Mouse (Mus musculus): Measurements from ENCODE around the gene Dhrs7b.
"Not testable (repeated sequence)": the region's sequence is repeated elsewhere in the genome, so short reads cannot be mapped to it uniquely, and the experiment has no call there.

The Dhrs7b gene

DNA sequence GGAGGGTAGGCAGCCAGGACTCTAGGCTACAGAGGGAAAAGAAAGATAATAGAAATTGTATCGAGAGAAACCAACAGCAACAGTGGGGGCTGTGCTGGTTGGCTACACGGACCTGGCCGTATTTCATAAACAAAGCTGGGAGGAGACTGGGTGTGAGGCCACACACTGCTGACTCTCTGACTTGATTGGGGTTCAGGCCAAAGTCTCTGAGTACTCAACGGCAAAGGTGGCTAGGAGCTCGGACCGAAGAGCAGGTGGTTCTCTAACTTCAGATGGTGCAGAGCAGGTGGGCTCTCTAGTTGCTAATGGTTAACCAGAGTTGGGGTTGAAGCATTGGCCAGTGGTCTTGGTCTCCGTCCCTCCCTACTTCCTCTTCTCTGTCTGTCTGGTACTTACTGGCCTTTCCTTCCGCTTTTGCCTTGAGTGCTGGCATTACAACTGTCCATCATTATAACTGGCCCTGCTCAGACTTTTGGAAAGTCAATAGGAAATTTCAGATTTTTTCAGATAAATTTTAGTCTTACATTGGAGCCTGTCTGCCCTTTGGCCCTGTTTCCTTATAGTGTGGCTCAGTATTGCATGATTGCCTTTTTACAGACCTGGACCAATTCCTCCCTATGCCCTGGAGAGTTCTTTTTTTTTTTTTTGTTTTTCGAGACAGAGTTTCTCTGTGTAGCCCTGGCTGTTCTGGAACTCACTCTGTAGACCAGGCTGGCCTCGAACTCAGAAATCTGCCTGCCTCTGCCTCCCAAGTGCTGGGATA is 7.4 kb downstream of the Dhrs7b start:
- no peak for ATAC-seq (ENCODE audit: insufficient number of reproducible peaks, low FRiP score, low TSS enrichment)

DNA sequence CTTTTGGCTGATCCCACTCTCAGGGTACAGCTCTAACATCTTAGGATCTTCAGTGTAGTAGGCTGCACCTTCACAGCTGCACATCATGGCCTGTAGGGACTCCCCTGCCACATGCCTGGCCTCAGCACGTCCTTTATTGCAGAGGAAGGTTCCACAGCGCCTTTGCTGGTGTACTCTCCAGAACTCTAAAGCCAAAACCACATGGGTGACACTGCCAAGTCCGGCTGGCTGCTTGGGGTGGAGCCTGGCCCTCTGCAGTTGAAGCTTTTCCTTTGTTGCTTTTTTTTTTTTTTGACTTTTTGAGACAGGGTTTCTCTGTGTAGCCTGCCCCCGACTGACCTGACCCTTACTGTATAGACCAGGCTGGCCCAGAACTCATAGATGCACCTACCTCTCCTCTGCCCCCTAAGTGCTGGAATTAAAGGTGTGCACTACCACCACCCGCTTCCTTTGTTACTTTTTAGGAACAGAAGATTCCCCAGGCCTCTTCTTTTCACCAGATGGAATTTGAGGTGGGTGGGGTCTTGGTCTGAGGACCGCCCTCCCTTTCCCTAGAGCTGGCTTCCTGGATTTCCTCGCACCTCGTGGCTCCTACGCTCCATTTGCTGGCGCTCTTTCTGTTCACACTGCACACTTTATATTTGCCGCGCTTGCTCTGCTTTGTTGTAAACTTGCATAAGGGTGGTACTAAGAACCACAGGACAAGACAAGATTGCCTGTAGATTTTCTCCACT is 11.2 kb downstream of the Dhrs7b start:
- no peak for ATAC-seq (ENCODE audit: insufficient number of reproducible peaks, low FRiP score, low TSS enrichment)

DNA sequence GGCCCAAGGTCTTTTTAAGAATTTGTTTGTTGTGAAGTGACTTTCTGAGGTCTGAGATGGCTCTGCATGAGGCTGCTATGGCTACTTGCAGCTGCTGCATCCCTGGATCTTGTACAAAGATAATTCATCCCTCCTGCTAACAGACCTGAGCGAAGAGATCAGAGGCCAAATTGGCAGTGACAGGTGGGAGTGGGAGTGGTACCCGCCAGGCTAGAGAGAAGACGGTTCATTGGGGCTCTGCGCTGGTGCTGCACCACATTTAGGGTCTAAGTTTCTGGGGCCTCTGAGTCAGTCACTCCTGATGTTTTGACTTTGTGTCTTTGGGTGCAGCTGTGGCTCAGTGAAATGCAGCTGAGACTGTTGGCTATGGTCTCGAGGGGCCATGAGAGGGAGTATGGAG is 13.0 kb downstream of the Dhrs7b start:
- ATAC-seq (ENCODE audit: insufficient number of reproducible peaks, low FRiP score, low TSS enrichment), result no peak

DNA sequence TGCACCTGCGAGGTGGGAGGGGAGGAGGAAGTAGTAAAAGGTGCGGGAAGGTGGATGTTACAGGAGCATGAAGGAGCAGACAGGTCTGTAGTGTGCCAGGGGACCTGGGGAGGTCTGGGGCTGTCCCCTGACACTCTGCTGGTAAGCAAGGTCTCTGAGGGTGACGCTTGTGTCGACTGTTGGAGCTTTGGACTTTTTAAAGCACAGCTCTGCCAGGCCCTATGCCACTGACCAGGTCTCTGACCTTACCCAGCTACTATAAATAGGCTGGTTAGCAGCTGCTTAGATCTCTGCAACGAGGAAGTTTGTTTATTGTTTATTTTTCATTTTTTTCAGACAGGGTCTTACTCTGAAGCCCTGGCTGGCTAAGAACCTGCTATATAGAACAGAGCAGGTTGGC is 15.0 kb downstream of the Dhrs7b start:
- ATAC-seq (ENCODE audit: insufficient number of reproducible peaks, low FRiP score, low TSS enrichment), result no peak

DNA sequence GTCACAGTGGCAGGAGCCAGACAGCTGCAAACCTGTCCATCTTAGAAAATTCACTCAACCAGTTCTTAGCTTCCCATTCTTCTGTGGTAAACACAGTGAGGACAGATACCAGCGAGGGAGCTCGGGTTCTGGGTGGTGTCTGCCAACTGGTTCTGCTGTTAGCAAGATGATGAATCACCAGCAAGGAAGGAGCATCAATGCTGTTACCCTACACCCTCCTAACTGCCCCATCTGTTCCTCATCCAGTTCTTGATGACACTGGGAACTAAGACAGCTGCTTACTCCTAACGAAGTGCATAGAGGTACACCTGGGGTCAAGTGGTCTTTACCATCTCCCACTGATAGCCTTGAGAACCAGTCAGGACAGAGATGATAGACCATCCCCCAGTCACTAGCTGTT is 26.2 kb downstream of the Dhrs7b start:
- no peak for ATAC-seq (ENCODE audit: insufficient number of reproducible peaks, low FRiP score, low TSS enrichment)

DNA sequence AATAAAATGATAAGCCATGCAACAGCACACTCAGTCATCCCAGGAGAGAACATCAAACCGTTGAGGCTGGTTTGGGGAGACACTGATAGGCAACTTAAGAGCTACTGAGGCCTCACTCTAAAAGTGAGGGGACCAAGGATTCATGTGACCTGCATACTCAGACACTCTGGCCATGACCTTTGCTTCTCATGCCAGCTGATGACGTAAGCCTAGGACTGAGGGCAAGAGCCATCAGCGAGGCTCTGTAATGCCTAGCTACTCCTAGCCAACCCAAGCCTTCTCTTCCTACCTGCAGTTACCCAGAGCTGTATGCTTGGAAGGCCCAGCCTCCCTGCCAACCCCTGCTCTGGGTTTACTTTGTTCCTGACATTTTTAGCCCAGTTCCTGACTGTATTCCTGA is 31.6 kb downstream of the Dhrs7b start:
- no peak for ATAC-seq (ENCODE audit: insufficient number of reproducible peaks, low FRiP score, low TSS enrichment)

DNA sequence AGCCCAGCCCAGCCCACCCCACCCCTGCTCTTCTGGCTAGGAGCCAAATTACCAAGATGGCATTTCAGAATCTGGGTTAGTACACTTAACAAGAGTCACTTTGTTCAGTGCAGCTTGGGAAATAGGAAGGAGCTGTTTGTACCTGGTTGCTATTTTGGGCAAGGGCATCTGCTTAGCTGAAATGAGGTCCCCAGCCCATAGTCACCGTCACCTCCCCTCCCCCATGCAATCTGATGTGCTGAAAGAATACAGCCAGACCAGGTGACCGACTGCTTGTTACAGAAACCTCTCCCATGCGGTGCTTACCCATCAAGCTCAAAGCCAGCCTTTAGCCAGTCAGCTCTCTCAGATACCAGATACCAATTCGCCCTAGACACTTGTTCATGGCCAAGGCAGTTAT is 32.8 kb downstream of the Dhrs7b start:
- ATAC-seq (ENCODE audit: insufficient number of reproducible peaks, low FRiP score, low TSS enrichment), result no peak

DNA sequence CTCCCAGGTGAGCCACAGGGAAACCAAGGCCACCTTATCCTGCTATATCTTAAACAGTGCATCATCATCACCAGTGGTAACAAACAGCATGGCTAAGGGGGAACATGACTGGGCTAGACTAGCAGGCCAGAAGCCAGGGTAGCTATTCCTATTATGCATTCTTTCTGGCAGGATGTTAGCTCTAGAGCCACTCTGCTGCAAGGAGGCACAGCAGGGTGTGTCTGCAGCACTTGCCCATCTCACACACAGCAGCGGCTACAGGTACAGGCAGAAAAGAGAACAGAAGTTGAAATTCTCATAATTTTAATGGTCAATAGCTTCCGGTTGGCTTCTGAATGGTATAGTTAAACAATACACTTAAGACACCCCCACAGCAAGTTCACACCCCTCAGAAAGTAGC is 33.7 kb downstream of the Dhrs7b start:
- no peak for ATAC-seq (ENCODE audit: insufficient number of reproducible peaks, low FRiP score, low TSS enrichment)

DNA sequence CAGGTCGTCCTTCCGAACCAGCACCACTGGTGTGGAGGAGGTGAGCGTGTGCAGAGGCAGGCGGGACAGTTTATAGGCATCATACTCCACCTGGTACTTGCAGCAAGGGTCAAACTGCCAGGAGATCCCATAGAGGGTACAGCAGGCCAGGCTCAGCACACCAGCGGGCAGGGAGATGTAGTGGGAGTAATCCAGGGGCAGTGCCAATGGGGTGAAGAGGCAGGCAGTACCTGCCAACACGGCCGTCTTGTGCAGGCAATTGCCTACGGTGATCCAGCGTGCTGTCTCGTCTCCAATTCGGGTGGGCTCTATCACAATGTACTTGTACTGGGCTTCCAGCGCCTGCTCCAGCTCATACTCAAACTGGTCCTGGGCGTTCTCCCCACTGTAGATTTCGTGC is 34.5 kb downstream of the Dhrs7b start:
- no peak for ATAC-seq (ENCODE audit: insufficient number of reproducible peaks, low FRiP score, low TSS enrichment)

DNA sequence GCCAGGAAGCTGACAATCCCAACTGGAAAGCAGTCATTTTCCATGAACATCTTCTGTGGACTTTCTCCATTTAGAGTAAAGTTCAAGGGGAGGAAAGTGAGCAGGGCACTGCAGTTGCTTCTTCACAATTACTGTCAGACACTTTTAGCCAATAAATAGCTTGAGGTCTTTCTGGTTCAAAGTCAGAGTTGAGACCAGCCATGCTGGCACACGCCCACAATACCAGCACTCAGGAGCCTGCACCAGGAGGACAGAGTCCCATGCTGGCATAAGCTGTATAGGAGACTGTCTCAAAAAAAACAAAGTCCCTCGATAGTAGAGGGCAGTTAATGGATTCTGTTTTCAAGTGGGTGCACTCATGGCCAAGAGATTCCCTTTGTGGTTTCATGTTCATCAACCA is 35.6 kb downstream of the Dhrs7b start:
- no peak for ATAC-seq (ENCODE audit: insufficient number of reproducible peaks, low FRiP score, low TSS enrichment)

DNA sequence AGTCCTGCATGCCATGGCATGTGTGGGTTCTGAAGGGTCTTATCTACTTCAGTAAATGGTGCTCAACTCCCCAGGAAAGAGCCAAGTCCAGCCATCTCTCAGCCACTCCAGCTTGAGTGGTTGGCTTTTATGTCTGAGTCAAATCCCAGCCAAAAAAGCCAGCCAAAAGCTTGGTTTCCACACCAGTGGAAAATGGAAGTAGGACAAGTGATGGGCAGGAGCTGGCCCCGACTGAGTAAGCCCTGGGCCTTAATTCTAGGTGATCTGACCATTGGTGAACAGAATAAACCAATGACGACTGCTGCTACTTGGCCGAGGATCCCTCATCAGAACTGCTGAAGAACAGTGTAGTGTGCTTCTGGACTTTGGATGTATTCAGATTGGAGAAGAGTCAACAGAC is 37.0 kb downstream of the Dhrs7b start:
- no peak for ATAC-seq (ENCODE audit: insufficient number of reproducible peaks, low FRiP score, low TSS enrichment)

DNA sequence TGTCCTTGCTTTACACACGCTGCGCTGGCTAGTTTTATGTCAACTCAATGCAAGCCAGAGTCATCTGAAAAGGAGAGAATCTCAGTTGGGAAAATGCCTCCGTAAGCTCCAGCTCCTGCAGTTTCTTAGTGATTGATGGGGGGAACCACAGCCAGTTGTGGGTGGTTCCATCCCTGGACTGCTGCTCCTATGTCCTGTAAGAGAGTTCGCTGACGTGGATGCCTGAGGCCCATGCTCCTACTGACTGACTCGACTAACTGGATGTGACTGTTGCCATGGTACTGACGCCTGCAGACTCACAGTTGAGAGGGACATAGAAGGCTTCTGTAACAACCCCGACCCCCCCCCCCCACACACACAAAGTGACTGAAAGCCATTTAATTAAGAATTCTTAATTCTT is 37.5 kb downstream of the Dhrs7b start:
- ATAC-seq (ENCODE audit: insufficient number of reproducible peaks, low FRiP score, low TSS enrichment), result no peak

DNA sequence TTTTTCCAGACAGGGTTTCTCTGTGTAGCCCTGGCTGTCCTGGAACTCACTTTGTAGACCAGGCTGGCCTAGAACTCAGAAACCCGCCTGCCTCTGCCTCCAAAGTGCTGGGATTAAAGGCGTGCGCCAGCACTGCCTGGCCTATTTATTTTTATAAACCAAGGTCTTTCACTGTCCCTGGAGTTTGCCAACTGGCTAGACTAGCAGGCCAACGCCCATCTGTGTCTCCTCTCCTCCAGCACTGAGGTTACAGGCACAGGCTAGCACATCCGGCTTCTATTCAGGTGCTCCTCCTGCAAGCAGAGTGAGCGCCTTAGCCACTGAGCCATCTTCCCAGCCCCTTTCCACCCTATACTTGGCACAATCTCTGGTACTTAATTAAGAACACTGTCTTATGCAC is 39.0 kb downstream of the Dhrs7b start:
- ATAC-seq (ENCODE audit: insufficient number of reproducible peaks, low FRiP score, low TSS enrichment), result not testable (repeated sequence)

DNA sequence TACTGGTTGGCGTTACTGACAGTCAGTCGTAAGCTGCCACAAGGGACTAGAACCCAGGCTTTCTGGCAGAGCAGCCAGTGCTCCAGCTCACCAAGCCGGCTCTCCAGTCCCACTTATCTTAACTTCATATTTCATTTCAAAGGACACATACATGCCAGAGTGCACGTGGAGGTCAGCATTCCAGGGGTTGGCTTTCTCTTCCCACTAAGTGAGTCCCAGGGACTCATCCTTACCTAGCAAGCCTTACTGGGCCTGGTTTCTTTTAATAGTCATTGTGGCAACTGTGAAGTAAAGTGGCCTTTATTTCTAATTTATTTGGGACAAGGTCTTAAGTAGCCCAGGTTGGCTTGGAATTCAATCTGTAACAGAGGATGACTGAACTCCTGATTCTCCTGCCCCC is 41.0 kb downstream of the Dhrs7b start:
- ATAC-seq (ENCODE audit: insufficient number of reproducible peaks, low FRiP score, low TSS enrichment), result no peak

DNA sequence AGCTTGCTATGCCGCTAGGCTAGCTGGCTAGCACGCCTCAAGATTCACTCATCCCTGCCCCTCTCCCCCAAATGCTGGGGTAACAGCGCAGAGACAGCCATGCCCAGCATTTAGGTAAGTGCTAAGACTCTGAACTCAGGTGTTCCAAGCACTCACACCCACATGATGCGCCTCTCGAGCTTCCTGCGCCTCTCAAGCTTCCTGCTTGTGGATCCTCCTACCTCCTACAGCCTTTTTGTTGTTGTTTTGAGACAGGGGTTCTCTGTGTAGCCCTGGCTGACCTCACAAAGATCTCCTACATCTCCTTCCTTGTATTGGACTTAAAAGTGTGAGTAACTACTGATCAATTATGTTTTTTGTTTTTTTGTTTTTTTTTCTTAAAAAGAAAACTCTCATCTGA is 42.7 kb downstream of the Dhrs7b start:
- ATAC-seq (ENCODE audit: insufficient number of reproducible peaks, low FRiP score, low TSS enrichment), result no peak

DNA sequence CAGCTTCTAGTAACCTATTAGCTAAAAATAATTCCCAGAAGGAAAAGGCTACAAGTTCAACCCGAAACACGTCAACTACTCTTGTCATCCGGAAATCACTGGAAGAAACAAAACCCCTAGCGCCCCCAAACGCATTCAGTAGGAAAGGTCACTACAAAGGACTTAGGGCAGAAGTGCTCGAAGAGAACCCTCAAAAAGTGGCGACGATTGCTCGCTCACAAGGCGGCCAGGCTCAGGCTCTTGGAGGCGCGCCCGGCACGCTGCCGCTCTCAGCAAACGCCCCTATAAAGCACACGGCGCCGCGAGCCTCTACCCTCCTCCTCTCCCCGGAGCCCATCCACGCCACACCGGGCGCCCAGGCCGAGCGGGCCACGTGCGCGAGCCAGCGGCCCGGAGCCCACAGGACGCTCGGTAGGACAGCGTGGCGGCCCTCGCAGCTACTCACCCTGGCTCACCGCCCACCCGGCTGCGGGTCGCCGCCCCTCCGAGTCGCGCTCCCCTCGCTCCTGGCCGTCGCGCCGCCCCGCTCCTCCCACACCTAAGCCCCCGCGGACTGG is 47.7 kb downstream of the Dhrs7b start:
- 0 out of 2 replicates have a peak, but pooled peaks have one; percentile 6 for ATAC-seq (ENCODE audit: insufficient number of reproducible peaks, low FRiP score, low TSS enrichment)

DNA sequence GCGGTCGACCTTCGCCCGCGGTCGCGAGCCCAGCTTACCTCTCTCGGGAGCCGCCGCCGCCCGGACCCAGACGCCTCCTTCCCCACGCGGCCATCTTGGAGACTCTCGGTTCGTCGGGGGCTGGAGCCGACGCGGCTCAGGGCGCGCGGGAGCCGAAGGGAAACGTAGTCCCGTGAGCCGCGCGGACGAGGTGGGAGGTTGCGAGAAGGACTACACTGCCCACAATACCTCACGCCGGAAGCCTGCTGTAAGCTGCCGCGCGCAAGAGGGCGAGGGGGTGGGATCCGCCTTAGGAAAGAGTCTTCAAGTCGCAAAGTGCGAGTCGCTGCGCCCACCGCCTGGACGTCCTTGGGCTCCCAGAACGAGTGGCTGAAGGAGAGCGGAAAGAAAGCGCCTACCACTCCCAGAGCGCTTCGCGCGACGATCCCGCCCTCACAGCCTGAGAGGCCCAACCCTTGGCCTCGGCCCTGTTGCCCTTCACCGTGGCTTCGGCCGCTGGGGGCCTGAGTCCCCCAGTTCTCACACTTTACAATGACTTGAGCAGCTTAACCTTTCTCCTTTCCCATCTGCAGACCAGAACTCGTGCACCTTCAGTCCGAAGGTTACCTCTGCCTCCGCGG is 48.4 kb downstream of the Dhrs7b start, which contains the start of gene Tmem11:
Tmem11 (minus strand) TSS at position 598 of the 620 bp plus-strand sequence.
- ATAC-seq (ENCODE audit: insufficient number of reproducible peaks, low FRiP score, low TSS enrichment), result peak; percentile 97

DNA sequence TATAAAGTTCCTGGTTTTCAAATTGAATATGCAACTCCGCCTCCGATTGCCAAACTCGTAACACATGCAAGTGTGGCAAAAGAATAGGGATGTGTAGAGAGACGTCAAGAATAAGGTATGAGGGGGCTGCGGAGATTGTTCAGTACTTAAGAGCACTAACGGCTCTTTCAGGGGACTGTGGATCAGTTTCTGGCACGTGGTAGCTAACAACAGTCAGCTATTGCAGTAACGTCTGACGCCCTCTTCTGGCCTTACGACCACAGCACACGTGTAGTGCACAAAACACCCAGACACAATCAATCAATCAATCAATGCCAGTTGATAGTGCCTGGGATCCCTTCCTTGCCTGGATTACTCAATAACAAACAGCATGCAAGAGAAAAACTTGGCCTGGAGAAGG is 49.0 kb downstream of the Dhrs7b start:
- ATAC-seq (ENCODE audit: insufficient number of reproducible peaks, low FRiP score, low TSS enrichment), result no peak

DNA sequence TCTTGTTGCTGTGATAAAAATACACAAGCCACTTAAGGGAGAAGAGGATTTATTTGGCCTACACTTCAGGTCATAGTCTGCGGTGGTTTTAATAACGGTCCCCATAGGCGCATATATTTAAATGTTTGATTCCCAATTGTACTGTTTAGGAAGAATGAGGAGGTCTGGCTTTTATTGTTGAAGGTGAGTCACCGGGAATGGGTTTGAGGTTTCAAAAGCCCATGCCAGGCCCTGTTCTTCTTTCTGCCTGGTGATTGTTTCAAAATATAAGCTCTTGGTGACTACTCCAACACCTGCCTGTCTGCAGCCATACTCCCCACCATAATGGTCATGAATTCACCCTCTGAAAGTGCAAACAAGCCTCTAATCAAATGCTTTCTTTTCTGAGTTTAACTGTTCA is 50.1 kb downstream of the Dhrs7b start:
- ATAC-seq (ENCODE audit: insufficient number of reproducible peaks, low FRiP score, low TSS enrichment), result no peak

DNA sequence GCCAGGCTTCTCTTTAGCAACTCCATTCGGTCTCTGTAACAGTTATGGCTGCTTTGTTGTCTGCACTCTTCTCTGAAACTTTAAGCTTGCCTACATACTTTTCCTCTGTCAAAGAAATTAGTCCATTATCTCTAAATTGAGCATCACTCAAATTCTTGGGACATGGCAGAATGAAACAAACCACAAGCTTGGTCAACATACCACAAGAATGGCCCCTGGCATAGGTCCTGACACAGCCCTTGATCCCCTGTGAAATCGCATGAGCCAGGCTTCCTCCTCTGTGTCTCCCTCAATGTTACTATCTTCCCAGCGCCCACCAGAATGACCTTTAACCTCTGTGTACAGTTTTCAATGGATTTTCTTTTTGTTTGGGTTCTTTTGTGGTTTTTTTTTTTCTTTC is 52.0 kb downstream of the Dhrs7b start:
- no peak for ATAC-seq (ENCODE audit: insufficient number of reproducible peaks, low FRiP score, low TSS enrichment)

DNA sequence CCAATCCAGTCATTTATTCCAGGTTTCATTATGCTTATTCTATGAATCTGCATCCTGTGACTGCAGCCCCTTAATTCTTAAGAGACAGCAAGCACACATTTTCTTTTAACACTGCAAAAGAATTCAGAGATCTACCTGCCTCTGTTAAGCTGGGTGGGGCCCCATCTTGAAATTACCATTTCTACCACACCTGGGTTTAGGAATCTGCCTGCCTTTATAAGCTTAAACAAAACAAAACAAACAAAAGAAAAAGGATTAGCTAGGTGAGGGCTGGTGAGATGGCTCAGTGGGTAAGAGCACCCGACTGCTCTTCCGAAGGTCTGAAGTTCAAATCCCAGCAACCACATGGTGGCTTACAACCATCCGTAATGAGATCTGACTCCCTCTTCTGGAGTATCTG is 56.6 kb downstream of the Dhrs7b start:
- ATAC-seq (ENCODE audit: insufficient number of reproducible peaks, low FRiP score, low TSS enrichment), result not testable (repeated sequence)
